Mouse (Mus musculus): ENCODE measurements at regions not wholly inside any gene's neighbourhood (a gene's known extent, or its start where the extent isn't known, plus 50 kb on each side); places are given as distances from the start of the nearest gene placed in this dataset.
A peak's percentile ranks its signal among the peaks of the same experiment; 100 is the strongest.

- H3K27me3 ChIP-seq: peaks cover 13% of the 10 kb centered on the region
- H3K36me3 ChIP-seq: no peaks in the 10 kb centered on the region
- H3K4me1 ChIP-seq: no peaks in the 10 kb centered on the region
- H3K4me3 ChIP-seq: peak overlapping the region; percentile 92
- WGBS: under 1% methylated on average over 11 of the region's 11 CpGs
- ATAC-seq (ENCODE audit: low FRiP score, low read depth): peak; percentile 25; the same call in 1 of the 2 replicates
- H3K4me2 ChIP-seq (replicated peaks): peak overlapping the region; percentile 68
- peak overlapping the region; percentile 100 for H3K27ac ChIP-seq (replicated peaks)
- peak overlapping the region; percentile 100 for H3K9ac ChIP-seq (replicated peaks)
- H3K9me3 ChIP-seq: no peaks in the 10 kb centered on the region
These were observed 221.2 kb downstream of the Mef2c start for GRCm38 (mm10) chr13:83724995-83725394.

GRCm38 (mm10) chr13:83725831-83726230 lies 222.0 kb downstream of the Mef2c start:
- peak overlapping the region; percentile 100 for H3K9ac ChIP-seq (replicated peaks)
- peak overlapping the region; percentile 92 for H3K4me3 ChIP-seq
- H3K27me3 ChIP-seq: peaks cover 13% of the 10 kb centered on the region
- WGBS: 3% methylated on average over 13 of the region's 13 CpGs
- ATAC-seq (ENCODE audit: low FRiP score, low read depth): no peak
- H3K9me3 ChIP-seq: no peaks in the 10 kb centered on the region
- H3K4me1 ChIP-seq: no peaks in the 10 kb centered on the region
- peak overlapping the region; percentile 100 for H3K27ac ChIP-seq (replicated peaks)
- no peaks in the 10 kb centered on the region for H3K36me3 ChIP-seq
- peak overlapping the region; percentile 68 for H3K4me2 ChIP-seq (replicated peaks)

- Histone ChIP-seq H3K36me3 (no peaks in the 10 kb centered on the region), H3K27ac (replicated peaks) (peak overlapping the region; percentile 100), H3K4me3 (peak overlapping the region; percentile 92), H3K4me2 (replicated peaks) (peak overlapping the region; percentile 68), H3K9me3 (no peaks in the 10 kb centered on the region), H3K4me1 (no peaks in the 10 kb centered on the region), H3K9ac (replicated peaks) (peak overlapping the region; percentile 100), H3K27me3 (peaks cover 13% of the 10 kb centered on the region)
- ATAC-seq (ENCODE audit: low FRiP score, low read depth): no peak
- WGBS: 1% methylated on average over 13 of the region's 13 CpGs
These were observed 222.6 kb downstream of the Mef2c start for GRCm38 (mm10) chr13:83726346-83726975.

GRCm38 (mm10) chr13:83727051-83727765 lies 223.4 kb downstream of the Mef2c start:
- Histone ChIP-seq H3K9me3 (no peaks in the 10 kb centered on the region), H3K27ac (replicated peaks) (peak overlapping the region; percentile 100), H3K4me1 (no peaks in the 10 kb centered on the region), H3K4me3 (peak overlapping the region; percentile 92), H3K9ac (replicated peaks) (peak overlapping the region; percentile 100), H3K4me2 (replicated peaks) (peak overlapping the region; percentile 68), H3K36me3 (no peaks in the 10 kb centered on the region), H3K27me3 (peaks cover 11% of the 10 kb centered on the region)
- peak; percentile 44 for ATAC-seq (ENCODE audit: low FRiP score, low read depth)
- under 1% methylated on average over 37 of the region's 38 CpGs for WGBS

GRCm38 (mm10) chr13:83727766-83728395 lies 224.0 kb downstream of the Mef2c start:
- H3K4me3 ChIP-seq: peak overlapping the region; percentile 92
- 3% methylated on average over 9 of the region's 9 CpGs for WGBS
- peaks cover 3% of the 10 kb centered on the region; the same call in 1 of the 2 replicates for H3K36me3 ChIP-seq
- ATAC-seq (ENCODE audit: low FRiP score, low read depth): no peak
- no peaks in the 10 kb centered on the region for H3K9me3 ChIP-seq
- H3K4me1 ChIP-seq: no peaks in the 10 kb centered on the region
- H3K27ac ChIP-seq (replicated peaks): peak overlapping the region; percentile 100
- peak overlapping the region; percentile 100 for H3K9ac ChIP-seq (replicated peaks)
- H3K4me2 ChIP-seq (replicated peaks): peak overlapping the region; percentile 68
- peaks cover 4% of the 10 kb centered on the region for H3K27me3 ChIP-seq

- no peak for ATAC-seq (ENCODE audit: low FRiP score, low read depth)
- H3K36me3 ChIP-seq: peaks cover 9% of the 10 kb centered on the region; the same call in 1 of the 2 replicates
- H3K9me3 ChIP-seq: no peaks in the 10 kb centered on the region
- H3K4me2 ChIP-seq (replicated peaks): peak overlapping the region; percentile 68
- peak overlapping the region; percentile 100 for H3K27ac ChIP-seq (replicated peaks)
- peak overlapping the region; percentile 92 for H3K4me3 ChIP-seq
- H3K27me3 ChIP-seq: peaks cover 3% of the 10 kb centered on the region
- 6% methylated on average over 5 of the region's 5 CpGs for WGBS
- no peaks in the 10 kb centered on the region for H3K4me1 ChIP-seq
- H3K9ac ChIP-seq (replicated peaks): peak overlapping the region; percentile 100
These were observed 224.7 kb downstream of the Mef2c start for GRCm38 (mm10) chr13:83728421-83729010.

- Histone ChIP-seq H3K4me3 (peak overlapping the region; percentile 92), H3K4me1 (no peaks in the 10 kb centered on the region), H3K27me3 (no peaks in the 10 kb centered on the region), H3K27ac (replicated peaks) (peak overlapping the region; percentile 100), H3K9me3 (no peaks in the 10 kb centered on the region), H3K9ac (replicated peaks) (peak overlapping the region; percentile 100), H3K36me3 (peaks cover 9% of the 10 kb centered on the region; the same call in 1 of the 2 replicates), H3K4me2 (replicated peaks) (peak overlapping the region; percentile 68)
- under 1% methylated on average over 33 of the region's 33 CpGs for WGBS
- ATAC-seq (ENCODE audit: low FRiP score, low read depth): peak; percentile 42
These were observed 225.6 kb downstream of the Mef2c start for GRCm38 (mm10) chr13:83729331-83730009.

- no peaks in the 10 kb centered on the region for H3K27me3 ChIP-seq
- WGBS: under 1% methylated on average over 16 of the region's 16 CpGs
These were observed 226.4 kb downstream of the Mef2c start for GRCm38 (mm10) chr13:83730155-83730712.

GRCm38 (mm10) chr13:83730713-83731480 lies 227.1 kb downstream of the Mef2c start:
- Histone ChIP-seq H3K4me1 (no peaks in the 10 kb centered on the region), H3K9ac (replicated peaks) (peak overlapping the region; percentile 100), H3K27ac (replicated peaks) (peak overlapping the region; percentile 100), H3K27me3 (no peaks in the 10 kb centered on the region), H3K36me3 (peaks cover 9% of the 10 kb centered on the region; the same call in 1 of the 2 replicates), H3K4me3 (peak overlapping the region; percentile 92), H3K4me2 (replicated peaks) (peak overlapping the region; percentile 68), H3K9me3 (no peaks in the 10 kb centered on the region)
- under 1% methylated on average over 76 of the region's 91 CpGs for WGBS
- ATAC-seq (ENCODE audit: low FRiP score, low read depth): peak; percentile 76

More at GRCm38 (mm10) chr13:83730155-83730712, 226.4 kb downstream of the Mef2c start:
- H3K4me3 ChIP-seq: peak overlapping the region; percentile 92
- peak; percentile 0; the same call in 1 of the 2 replicates for ATAC-seq (ENCODE audit: low FRiP score, low read depth)
- H3K4me1 ChIP-seq: no peaks in the 10 kb centered on the region
- peak overlapping the region; percentile 100 for H3K9ac ChIP-seq (replicated peaks)
- H3K4me2 ChIP-seq (replicated peaks): peak overlapping the region; percentile 68
- peak overlapping the region; percentile 100 for H3K27ac ChIP-seq (replicated peaks)
- no peaks in the 10 kb centered on the region for H3K9me3 ChIP-seq
- H3K36me3 ChIP-seq: peaks cover 9% of the 10 kb centered on the region; the same call in 1 of the 2 replicates

- H3K4me1 ChIP-seq: no peaks in the 10 kb centered on the region
- ATAC-seq (ENCODE audit: low FRiP score, low read depth): no peak
- H3K27me3 ChIP-seq: no peaks in the 10 kb centered on the region
- WGBS: under 1% methylated on average over 7 of the region's 10 CpGs
- H3K9ac ChIP-seq (replicated peaks): peak overlapping the region; percentile 100
- H3K4me2 ChIP-seq (replicated peaks): peak overlapping the region; percentile 68
- peak overlapping the region; percentile 92 for H3K4me3 ChIP-seq
- no peaks in the 10 kb centered on the region for H3K9me3 ChIP-seq
- peak overlapping the region; percentile 100 for H3K27ac ChIP-seq (replicated peaks)
- peaks cover 9% of the 10 kb centered on the region; the same call in 1 of the 2 replicates for H3K36me3 ChIP-seq
These were observed 227.7 kb downstream of the Mef2c start for GRCm38 (mm10) chr13:83731481-83732006.
